Mouse (Mus musculus) liver, embryonic 11.5 days (tissue): Measurements from ENCODE around the gene Fra10ac1. TPM values are rescaled to one million over a fixed set of nuclear protein-coding genes. Genes with fewer than 3 reads are reported as not detected.

Experiments
- ATAC-seq: fragments of 200-750 bp; cut with Nextera tagmentation; replicated peaks from 2 replicates; pipeline ENCODE4 v1.8.0; 2017; ENCODE audit warnings: moderate number of reproducible peaks, mild to moderate bottlenecking, moderate TSS enrichment, moderate library complexity; ENCODE audit not compliant: low FRiP score
- DNase-seq: peaks from one replicate; pipeline ENCODE4 v3.0.0-alpha.2; 2017; ENCODE audit warnings: low spot score
- H3K27ac ChIP-seq: fragments of 300-500 bp; sonication (generic); 2 replicates; pipeline ENCODE4 v1.5.1; 2014; ENCODE audit warnings: mild to moderate bottlenecking, low read depth, low read length, control low read depth
- H3K27me3 ChIP-seq: fragments of 300-500 bp; sonication (generic); replicated peaks from 2 replicates; pipeline ENCODE4 v1.6.1; 2014; ENCODE audit warnings: low read length, mixed read lengths; ENCODE audit not compliant: control insufficient read depth, insufficient read depth
- H3K36me3 ChIP-seq: fragments of 300-500 bp; sonication (generic); 2 replicates; pipeline ENCODE4 v1.6.1; 2014; ENCODE audit warnings: mild to moderate bottlenecking, low read length, moderate library complexity, mixed read lengths; ENCODE audit not compliant: control insufficient read depth, insufficient read depth
- H3K4me1 ChIP-seq: fragments of 300-500 bp; sonication (generic); replicated peaks from 2 replicates; pipeline ENCODE4 v1.6.1; 2014; ENCODE audit warnings: low read length, mixed read lengths; ENCODE audit not compliant: control insufficient read depth, insufficient read depth
- H3K4me2 ChIP-seq: fragments of 300-500 bp; sonication (generic); 2 replicates; pipeline ENCODE4 v1.6.1; 2014; ENCODE audit warnings: mild to moderate bottlenecking, control low read depth, moderate library complexity
- H3K4me3 ChIP-seq: fragments of 300-500 bp; sonication (generic); 2 replicates; pipeline ENCODE4 v1.5.1; 2014; ENCODE audit warnings: low read depth, low read length, control low read depth
- H3K9ac ChIP-seq: fragments of 300-500 bp; sonication (generic); 2 replicates; pipeline ENCODE4 v1.6.1; 2014; ENCODE audit warnings: low read depth, low read length, control low read depth
- H3K9me3 ChIP-seq: fragments of 300-500 bp; sonication (generic); 2 replicates; pipeline ENCODE4 v1.6.1; 2016; ENCODE audit warnings: low read length, inconsistent platforms, mixed read lengths; ENCODE audit not compliant: control insufficient read depth
- WGBS: fragments of 180-500 bp; shearing (Covaris S2); extraction: QIAGEN DNeasy Blood & Tissue Kit; methylation state at CpG from one replicate; pipeline ENCODE4 v1.1.7; 2014; 5-methylcytosine and 5-hydroxymethylcytosine counted together
- polyA plus RNA-seq: library from polyadenylated mRNA; unstranded; fragments of >200 nt; fragmentation: Nextera tagmentation; extraction: Ambion mirVana; gene quantifications from 2 replicates; pipeline ENCODE4 v1.2.1, GENCODE M21; 2014

The Fra10ac1 gene
- polyA plus RNA-seq = 35.0 and 35.9 TPM in 2 replicates

- Histone ChIP-seq H3K4me2 (peak within 1 kb of the TSS; percentile 75), H3K4me3 (peak within 1 kb of the TSS; percentile 82), H3K36me3 (no peaks in the 10 kb centered on the region), H3K9ac (peak within 1 kb of the TSS; percentile 84), H3K4me1 (peaks cover 6% of the 10 kb centered on the region), H3K9me3 (0 out of 2 replicates have a peak, but pooled peaks cover 2% of the 10 kb centered on the region), H3K27me3 (no peaks in the 10 kb centered on the region), H3K27ac (peak within 1 kb of the TSS; percentile 72)
- WGBS = under 1% methylated on average over 49 of the region's 49 CpGs
- DNase-seq (peak; percentile 89), ATAC-seq (peak; percentile 96)
Observed at GRCm38 (mm10) chr19:38223905-38224684, at the start of gene Fra10ac1. TSS of gene Fra10ac1 (minus strand) at chr19:38224156.

- H3K27ac ChIP-seq = no peak overlapping the region
- no peak overlapping the region for H3K4me3 ChIP-seq
- no peak for ATAC-seq
- no peak for DNase-seq
- H3K4me2 ChIP-seq = no peak overlapping the region
- H3K36me3 ChIP-seq = no peaks in the 10 kb centered on the region
- 29% methylated on average over 6 of the region's 6 CpGs for WGBS
- no peak overlapping the region for H3K9ac ChIP-seq
- H3K4me1 ChIP-seq = no peaks in the 10 kb centered on the region
- no peaks in the 10 kb centered on the region; the same call in 1 of the 2 replicates for H3K27me3 ChIP-seq
- no peaks in the 10 kb centered on the region for H3K9me3 ChIP-seq
Observed at GRCm38 (mm10) chr19:38271071-38271470, 47.1 kb upstream of the Fra10ac1 start.

GRCm38 (mm10) chr19:38267469-38267868 lies 43.5 kb upstream of the Fra10ac1 start:
- no peak overlapping the region for H3K4me3 ChIP-seq
- H3K36me3 ChIP-seq = no peaks in the 10 kb centered on the region
- H3K4me2 ChIP-seq = no peak overlapping the region
- H3K27me3 ChIP-seq = peaks cover 6% of the 10 kb centered on the region
- H3K27ac ChIP-seq = no peak overlapping the region
- ATAC-seq (no peak), DNase-seq (no peak)
- H3K9me3 ChIP-seq = no peaks in the 10 kb centered on the region
- WGBS = 81% methylated on average over 5 of the region's 5 CpGs
- H3K4me1 ChIP-seq = no peaks in the 10 kb centered on the region
- H3K9ac ChIP-seq = no peak overlapping the region

GRCm38 (mm10) chr19:38265767-38266166 lies 41.8 kb upstream of the Fra10ac1 start:
- Histone ChIP-seq H3K9me3 (no peaks in the 10 kb centered on the region), H3K4me2 (no peak overlapping the region), H3K4me1 (no peaks in the 10 kb centered on the region), H3K9ac (no peak overlapping the region), H3K4me3 (no peak overlapping the region), H3K36me3 (no peaks in the 10 kb centered on the region), H3K27ac (no peak overlapping the region), H3K27me3 (peaks cover 6% of the 10 kb centered on the region)
- ATAC-seq (no peak), DNase-seq (no peak)
- WGBS = 81% methylated on average over 5 of the region's 5 CpGs

GRCm38 (mm10) chr19:38264505-38265500 lies 40.8 kb upstream of the Fra10ac1 start, which contains the start of gene Lgi1:
TSS of gene Lgi1 (plus strand) at chr19:38264536.
- H3K27me3 ChIP-seq = peaks cover 6% of the 10 kb centered on the region
- no peak within 1 kb of the TSS for H3K9ac ChIP-seq
- no peaks in the 10 kb centered on the region for H3K36me3 ChIP-seq
- H3K4me3 ChIP-seq = no peak within 1 kb of the TSS
- no peak within 1 kb of the TSS for H3K27ac ChIP-seq
- H3K4me2 ChIP-seq = peak within 1 kb of the TSS; percentile 27
- WGBS = 23% methylated on average over 21 of the region's 21 CpGs
- H3K4me1 ChIP-seq = no peaks in the 10 kb centered on the region
- no peak for DNase-seq
- ATAC-seq = no peak
- no peaks in the 10 kb centered on the region for H3K9me3 ChIP-seq

GRCm38 (mm10) chr19:38263829-38264504 lies 40.0 kb upstream of the Fra10ac1 start:
- 28% methylated on average over 14 of the region's 14 CpGs for WGBS
- Histone ChIP-seq H3K4me1 (no peaks in the 10 kb centered on the region), H3K4me2 (peak overlapping the region; percentile 27; the same call in 1 of the 2 replicates), H3K36me3 (no peaks in the 10 kb centered on the region), H3K9ac (no peak overlapping the region), H3K27ac (no peak overlapping the region), H3K9me3 (no peaks in the 10 kb centered on the region), H3K4me3 (no peak overlapping the region), H3K27me3 (peaks cover 6% of the 10 kb centered on the region)
- DNase-seq (no peak), ATAC-seq (no peak)

- WGBS = 76% methylated on average over 5 of the region's 5 CpGs
- H3K27ac ChIP-seq = no peak overlapping the region
- no peak for DNase-seq
- H3K4me2 ChIP-seq = no peak overlapping the region
- H3K4me3 ChIP-seq = no peak overlapping the region
- no peak for ATAC-seq
- peaks cover 6% of the 10 kb centered on the region for H3K27me3 ChIP-seq
- no peaks in the 10 kb centered on the region for H3K4me1 ChIP-seq
- H3K36me3 ChIP-seq = no peaks in the 10 kb centered on the region
- no peak overlapping the region for H3K9ac ChIP-seq
- H3K9me3 ChIP-seq = no peaks in the 10 kb centered on the region
Observed at GRCm38 (mm10) chr19:38261351-38261750, 37.4 kb upstream of the Fra10ac1 start.

- Histone ChIP-seq H3K36me3 (no peaks in the 10 kb centered on the region), H3K4me3 (no peak overlapping the region), H3K9ac (no peak overlapping the region), H3K27ac (no peak overlapping the region), H3K4me1 (no peaks in the 10 kb centered on the region), H3K9me3 (no peaks in the 10 kb centered on the region), H3K4me2 (no peak overlapping the region), H3K27me3 (peaks cover 6% of the 10 kb centered on the region)
- WGBS = 42% methylated on average over 4 of the region's 4 CpGs
- DNase-seq (no peak), ATAC-seq (no peak)
Observed at GRCm38 (mm10) chr19:38260346-38260745, 36.4 kb upstream of the Fra10ac1 start.
